Mouse (Mus musculus): ENCODE measurements around the gene Olfr437. TPM values are rescaled to one million over a fixed set of nuclear protein-coding genes. Genes with fewer than 3 reads are reported as not detected.
"Not testable (repeated sequence)": the region's sequence is repeated elsewhere in the genome, so short reads cannot be mapped to it uniquely, and the experiment has no call there.

Gene Olfr437
- not detected in 2 replicates for polyA plus RNA-seq (2012; ENCODE audit: insufficient read depth, insufficient read length, low replicate concordance, missing spikeins)

DNA sequence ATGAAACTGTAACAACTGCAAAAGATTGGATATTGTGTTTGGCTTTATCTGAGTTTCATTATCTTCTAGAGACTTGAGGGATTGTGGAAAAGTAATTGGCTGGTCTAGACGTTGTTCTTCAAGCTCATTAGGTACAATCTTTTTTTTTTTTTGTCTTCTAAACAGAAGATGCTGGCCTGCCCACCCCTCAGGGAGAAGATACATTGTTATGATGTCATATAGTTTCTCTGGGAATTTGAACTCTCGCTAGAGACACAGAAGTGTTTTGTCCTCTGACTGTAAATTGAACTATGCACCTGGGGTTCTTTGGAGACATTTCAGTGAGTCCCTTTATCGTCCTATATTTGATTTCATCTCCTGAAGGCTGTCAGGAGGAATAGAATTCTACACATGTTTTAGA lies at the start of gene Olfr437:
Gene Olfr437, plus strand, starts transcription at position 301 of the 400 bp plus-strand sequence.
- H3K4me3 ChIP-seq (ENCODE audit: insufficient read depth, low read depth, low read length) = no peak within 1 kb of the TSS
- TF ChIP-seq CTCF (IDR thresholded peaks at IDR 0.05; ENCODE audit: insufficient read depth, low read depth, low read length) (no peak), POLR2A (IDR thresholded peaks at IDR 0.05; ENCODE audit: insufficient read depth, low read depth, low read length) (no peak)
- 68% methylated on average over 3 of the region's 3 CpGs for WGBS
- H3K4me1 ChIP-seq (ENCODE audit: control insufficient read depth, insufficient read depth, low read length) = no peaks in the 10 kb centered on the region
- no peak within 1 kb of the TSS for H3K27ac ChIP-seq (ENCODE audit: insufficient read depth, low read depth, low read length)

DNA sequence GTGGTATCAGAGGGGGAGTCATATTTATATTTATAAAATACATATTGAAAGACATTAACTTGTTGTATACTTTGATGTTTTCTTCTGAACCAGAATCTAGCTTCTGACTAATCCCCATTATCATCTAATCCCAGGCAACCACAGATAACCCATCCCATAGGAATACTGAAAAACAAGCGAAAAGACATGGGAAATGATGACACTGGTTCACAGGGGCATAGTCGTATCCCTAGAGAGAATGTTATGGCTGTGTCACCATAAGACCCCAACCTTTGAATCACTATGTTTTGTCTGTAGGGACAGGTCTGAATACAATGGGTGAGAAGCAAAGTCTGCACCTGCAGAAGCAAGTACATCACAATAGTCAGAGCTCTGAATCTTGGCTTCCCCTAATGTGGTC lies 16.8 kb upstream of the Olfr437 start, which contains the start of gene Olfr237-ps1:
Gene Olfr237-ps1, plus strand, starts transcription at position 301 of the 400 bp plus-strand sequence.
- not testable (repeated sequence) for H3K4me3 ChIP-seq (ENCODE audit: insufficient read depth, low read depth, low read length); H3K4me1 ChIP-seq (ENCODE audit: control insufficient read depth, insufficient read depth, low read length); H3K27ac ChIP-seq (ENCODE audit: insufficient read depth, low read depth, low read length)
- WGBS = 82% methylated on average over 2 of the region's 2 CpGs

DNA sequence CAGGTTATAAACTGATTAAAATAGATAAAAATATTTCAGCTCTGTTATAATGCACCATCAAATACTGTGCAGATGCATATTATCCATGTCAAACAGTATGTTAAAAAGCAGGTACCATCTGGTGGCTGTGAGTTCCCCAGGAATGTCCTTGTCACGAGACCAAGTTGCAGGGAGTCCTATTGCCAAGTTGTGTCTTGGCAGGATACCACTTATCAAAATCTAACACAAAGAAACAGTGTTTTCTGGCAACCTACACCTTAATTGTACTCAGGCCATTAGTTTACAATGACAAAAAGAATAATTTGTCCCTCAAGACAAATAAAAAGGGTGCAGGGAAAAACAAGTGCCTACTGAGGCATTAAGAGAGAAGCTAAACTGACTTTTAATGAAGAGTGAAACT lies 3.6 kb upstream of the Olfr437 start:
- 60% methylated on average over 1 of the region's 1 CpGs for WGBS
- no peak for TF ChIP-seq CTCF (IDR thresholded peaks at IDR 0.05; ENCODE audit: insufficient read depth, low read depth, low read length)
- no peak for TF ChIP-seq POLR2A (IDR thresholded peaks at IDR 0.05; ENCODE audit: insufficient read depth, low read depth, low read length)
- H3K4me3 ChIP-seq (ENCODE audit: insufficient read depth, low read depth, low read length) = no peak overlapping the region
- no peaks in the 10 kb centered on the region for H3K4me1 ChIP-seq (ENCODE audit: control insufficient read depth, insufficient read depth, low read length)
- H3K27ac ChIP-seq (ENCODE audit: insufficient read depth, low read depth, low read length) = no peak overlapping the region

DNA sequence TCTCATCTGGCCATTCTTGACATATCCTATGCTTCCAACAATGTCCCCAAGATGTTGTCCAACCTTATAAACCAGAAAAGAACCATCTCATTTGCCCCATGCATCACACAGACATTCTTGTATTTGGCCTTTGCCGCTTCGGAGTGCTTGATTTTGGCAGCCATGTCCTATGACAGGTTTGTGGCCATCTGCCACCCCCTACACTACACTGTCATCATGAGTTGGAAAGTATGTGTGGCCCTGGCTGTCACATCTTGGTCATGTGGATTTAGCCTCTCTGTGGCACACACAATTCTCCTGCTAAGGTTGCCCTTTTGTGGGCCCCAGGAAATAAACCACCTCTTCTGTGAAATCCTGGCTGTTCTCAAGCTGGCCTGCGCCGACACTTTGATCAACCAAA lies 4.2 kb downstream of the Olfr437 start:
- H3K4me1 ChIP-seq (ENCODE audit: control insufficient read depth, insufficient read depth, low read length) = no peaks in the 10 kb centered on the region
- TF ChIP-seq CTCF (IDR thresholded peaks at IDR 0.05; ENCODE audit: insufficient read depth, low read depth, low read length) (no peak), POLR2A (IDR thresholded peaks at IDR 0.05; ENCODE audit: insufficient read depth, low read depth, low read length) (no peak)
- 92% methylated on average over 4 of the region's 4 CpGs for WGBS
- H3K4me3 ChIP-seq (ENCODE audit: insufficient read depth, low read depth, low read length) = no peak overlapping the region
- H3K27ac ChIP-seq (ENCODE audit: insufficient read depth, low read depth, low read length) = no peak overlapping the region

DNA sequence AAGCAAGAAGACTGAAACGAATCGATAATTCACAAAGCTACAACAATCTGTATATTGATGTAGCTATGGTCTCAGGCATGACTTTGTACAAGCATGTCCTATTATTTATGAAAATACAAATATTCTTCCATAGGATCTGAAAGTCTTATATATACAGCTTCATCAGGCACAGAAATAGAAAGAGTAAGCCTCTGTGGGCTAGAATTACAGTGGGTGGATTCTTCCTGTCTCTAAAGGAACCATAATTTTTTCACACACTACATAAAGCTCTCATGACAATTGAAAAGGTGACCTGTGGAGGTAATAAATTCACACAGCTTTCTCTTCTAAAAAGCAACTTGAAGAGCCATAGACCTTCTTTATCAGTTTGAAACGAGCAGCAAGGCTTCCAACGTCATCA lies 8.8 kb downstream of the Olfr437 start, which contains the start of gene Olfr13:
Gene Olfr13, plus strand, starts transcription at position 301 of the 400 bp plus-strand sequence.
- H3K4me3 ChIP-seq (ENCODE audit: insufficient read depth, low read depth, low read length) = no peak within 1 kb of the TSS
- H3K27ac ChIP-seq (ENCODE audit: insufficient read depth, low read depth, low read length) = no peak within 1 kb of the TSS
- H3K4me1 ChIP-seq (ENCODE audit: control insufficient read depth, insufficient read depth, low read length) = no peaks in the 10 kb centered on the region
- WGBS = 82% methylated on average over 4 of the region's 4 CpGs
- TF ChIP-seq CTCF (IDR thresholded peaks at IDR 0.05; ENCODE audit: insufficient read depth, low read depth, low read length) = no peak
- TF ChIP-seq POLR2A (IDR thresholded peaks at IDR 0.05; ENCODE audit: insufficient read depth, low read depth, low read length) = no peak

DNA sequence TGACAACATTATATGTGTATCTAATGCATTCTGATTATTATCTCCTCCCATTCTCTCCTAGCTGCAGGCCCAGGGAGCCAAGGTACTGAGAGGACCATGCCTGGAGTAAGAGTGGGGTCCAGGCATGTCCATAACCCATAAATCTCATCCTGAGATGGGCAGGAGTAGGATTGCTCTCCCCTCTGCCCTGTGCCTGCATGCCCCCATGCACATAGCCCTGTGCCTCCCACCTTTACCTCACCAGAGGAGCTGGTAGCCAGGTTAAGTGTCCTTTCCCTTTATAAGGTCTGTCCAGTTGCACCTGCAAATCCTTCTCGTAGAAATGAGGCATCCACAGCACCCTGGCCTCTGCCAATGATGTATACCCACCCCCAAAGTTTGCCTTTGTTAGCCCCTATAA lies 15.0 kb downstream of the Olfr437 start:
- no peak overlapping the region for H3K27ac ChIP-seq (ENCODE audit: insufficient read depth, low read depth, low read length)
- no peak overlapping the region for H3K4me3 ChIP-seq (ENCODE audit: insufficient read depth, low read depth, low read length)
- TF ChIP-seq POLR2A (IDR thresholded peaks at IDR 0.05; ENCODE audit: insufficient read depth, low read depth, low read length) = no peak
- no peak for TF ChIP-seq CTCF (IDR thresholded peaks at IDR 0.05; ENCODE audit: insufficient read depth, low read depth, low read length)
- 77% methylated on average over 1 of the region's 1 CpGs for WGBS
- H3K4me1 ChIP-seq (ENCODE audit: control insufficient read depth, insufficient read depth, low read length) = no peaks in the 10 kb centered on the region

DNA sequence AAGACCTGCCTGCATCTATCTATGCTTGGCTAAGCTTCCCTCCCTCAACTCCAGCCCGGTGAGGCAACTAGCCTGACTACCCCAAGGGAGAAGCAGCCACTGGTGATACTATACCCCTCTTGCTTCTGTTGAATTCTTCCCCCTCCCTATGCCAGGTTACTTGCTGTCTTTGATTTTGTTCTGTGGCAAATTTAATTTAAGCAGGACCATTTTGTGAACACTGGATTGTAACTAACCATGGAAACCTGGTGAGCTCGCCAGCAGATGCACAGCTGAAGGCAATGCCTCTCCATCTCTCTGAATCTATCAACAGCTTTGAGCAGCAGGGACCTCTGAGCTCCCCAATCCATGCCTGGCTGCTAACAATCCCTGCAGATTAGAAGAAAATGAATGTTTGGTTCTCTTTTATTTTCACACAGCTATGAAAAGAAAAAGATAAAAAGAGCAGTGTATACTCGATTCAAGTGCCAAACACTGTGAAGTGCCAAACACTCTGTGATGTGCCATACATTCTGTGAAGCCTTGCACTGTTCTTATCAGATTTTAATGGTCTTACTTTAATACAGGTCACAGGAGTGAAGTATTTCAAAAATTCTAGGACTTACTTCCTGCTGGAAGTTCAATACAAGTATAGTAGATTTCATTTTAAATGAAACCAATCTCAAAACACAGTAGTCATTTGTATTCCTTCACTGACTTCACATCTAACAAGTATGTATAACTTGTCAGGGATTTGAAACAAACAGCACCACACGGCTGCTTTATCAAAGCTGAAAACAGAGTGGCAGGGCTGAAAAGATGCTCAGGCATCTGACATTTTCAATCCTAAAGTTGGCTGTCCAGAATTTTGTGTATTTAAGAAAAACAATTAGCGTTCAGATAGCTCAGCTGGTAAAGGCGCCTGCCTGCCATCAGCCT lies 15.8 kb downstream of the Olfr437 start:
- H3K4me1 ChIP-seq (ENCODE audit: control insufficient read depth, insufficient read depth, low read length) = no peaks in the 10 kb centered on the region
- no peak for TF ChIP-seq POLR2A (IDR thresholded peaks at IDR 0.05; ENCODE audit: insufficient read depth, low read depth, low read length)
- no peak overlapping the region for H3K27ac ChIP-seq (ENCODE audit: insufficient read depth, low read depth, low read length)
- H3K4me3 ChIP-seq (ENCODE audit: insufficient read depth, low read depth, low read length) = no peak overlapping the region
- 49% methylated on average over 6 of the region's 6 CpGs for WGBS

DNA sequence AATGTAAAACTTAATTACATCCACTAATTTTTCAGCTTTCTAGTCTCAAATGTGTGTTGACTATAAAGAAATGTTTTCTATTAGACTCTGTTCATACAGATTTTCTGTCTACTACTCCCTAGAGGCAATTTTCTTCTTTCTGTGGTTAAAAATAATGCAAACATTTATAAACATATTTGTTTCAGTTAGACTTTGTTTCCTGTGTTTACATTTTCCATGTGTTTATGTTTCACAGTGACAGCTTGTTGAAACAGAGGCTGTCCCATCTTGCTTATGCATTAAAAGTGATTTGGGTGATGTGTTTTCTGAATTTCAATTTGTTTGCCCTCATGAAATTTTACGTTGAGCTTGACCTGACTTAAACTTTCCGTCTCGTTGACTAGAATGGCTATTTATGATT lies 27.9 kb downstream of the Olfr437 start:
- no peak for TF ChIP-seq POLR2A (IDR thresholded peaks at IDR 0.05; ENCODE audit: insufficient read depth, low read depth, low read length)
- TF ChIP-seq CTCF (IDR thresholded peaks at IDR 0.05; ENCODE audit: insufficient read depth, low read depth, low read length) = no peak

DNA sequence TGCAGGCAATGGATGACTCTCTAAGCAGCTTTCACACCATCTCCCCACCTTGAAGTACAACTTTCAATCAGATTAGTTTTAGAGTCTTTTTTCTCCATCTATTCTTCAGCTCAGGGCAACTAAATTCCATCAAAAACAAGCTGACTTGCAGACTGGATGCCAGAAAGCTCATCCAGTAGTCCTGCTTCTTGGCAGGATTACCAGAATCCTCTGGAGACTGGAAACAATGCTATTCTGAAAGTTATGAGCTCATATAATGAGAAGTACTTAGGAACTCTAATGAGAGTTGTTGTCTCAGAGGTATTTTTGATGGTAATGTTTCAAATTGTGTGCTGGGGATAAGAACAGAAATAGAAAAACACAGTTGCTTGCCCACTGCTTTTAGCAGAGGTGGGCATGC lies 33.7 kb downstream of the Olfr437 start, which contains the start of gene Olfr435:
Gene Olfr435, plus strand, starts transcription at position 366 of the 400 bp plus-strand sequence.
- TF ChIP-seq CTCF (IDR thresholded peaks at IDR 0.05; ENCODE audit: insufficient read depth, low read depth, low read length) = no peak
- Histone ChIP-seq H3K4me3 (ENCODE audit: insufficient read depth, low read depth, low read length) (no peak within 1 kb of the TSS), H3K4me1 (ENCODE audit: control insufficient read depth, insufficient read depth, low read length) (no peaks in the 10 kb centered on the region), H3K27ac (ENCODE audit: insufficient read depth, low read depth, low read length) (no peak within 1 kb of the TSS)

More for the DNA sequence above, 27.9 kb downstream of the Olfr437 start:
- no peaks in the 10 kb centered on the region for H3K4me1 ChIP-seq (ENCODE audit: control insufficient read depth, insufficient read depth, low read length)
- 91% methylated on average over 3 of the region's 3 CpGs for WGBS
- H3K27ac ChIP-seq (ENCODE audit: insufficient read depth, low read depth, low read length) = no peak overlapping the region
- H3K4me3 ChIP-seq (ENCODE audit: insufficient read depth, low read depth, low read length) = no peak overlapping the region
